Mouse (Mus musculus): ENCODE results near the gene Tnk2. TPM values are rescaled to one million over a fixed set of nuclear protein-coding genes. Genes with fewer than 3 reads are reported as not detected.
A peak's percentile ranks its signal among the peaks of the same experiment; 100 is the strongest.

The Tnk2 gene
- total and polyA plus RNA-seq, 3 experiments: 14.7 to 62.2 (median 31.9) TPM

DNA sequence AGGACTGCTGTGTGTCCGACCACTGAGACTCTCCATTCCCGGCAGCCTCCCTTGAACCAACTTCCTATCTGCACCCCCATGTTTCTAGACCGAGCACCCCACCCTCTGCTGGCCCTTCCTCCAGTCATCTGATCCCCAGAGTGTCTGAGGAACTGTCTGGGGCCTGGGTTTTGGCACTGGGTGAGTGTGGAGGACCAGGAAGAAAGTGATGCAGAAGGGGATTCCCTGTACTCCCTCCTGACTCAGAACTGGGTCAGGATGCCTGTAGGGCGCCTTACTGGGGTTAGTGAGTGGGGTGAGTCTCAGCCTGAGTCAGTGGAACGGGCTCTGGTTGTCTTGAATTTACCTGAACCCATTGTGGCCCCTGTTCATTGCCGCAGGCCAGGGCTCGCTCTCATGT is 28.6 kb downstream of the Tnk2 start:
- peak; percentile 70 for DNase-seq (ENCODE audit: extremely low read depth)
- Histone ChIP-seq H3K36me3 (replicated peaks in 1 of 2; ENCODE audit: control insufficient read depth in 1 of 2, insufficient read depth in 1 of 2, low read length in 1 of 2) (peaks cover 23 to 62% of the 10 kb centered on the region in 2 experiments), H3K4me2 (ENCODE audit: insufficient read depth, low read depth, poor library complexity, severe bottlenecking) (peak overlapping the region; percentile 62), H3K27me3 (replicated peaks) (no peaks in the 10 kb centered on the region), H3K9ac (ENCODE audit: insufficient read depth, low read depth) (peak overlapping the region; percentile 70), H3K79me2 (replicated peaks; ENCODE audit: control insufficient read depth, extremely low read depth, insufficient read depth, poor library complexity, severe bottlenecking) (0 out of 2 replicates have a peak, but pooled peaks cover 3% of the 10 kb centered on the region), H3K27ac (ENCODE audit: insufficient read depth, low read depth) (peak overlapping the region; percentile 78), H3K4me1 (ENCODE audit: control insufficient read depth in 1 of 2, insufficient read depth in 2 of 2) (peaks cover 38 to 72% of the 10 kb centered on the region in 2 experiments), H3K9me3 (replicated peaks; ENCODE audit: low read length) (no peaks in the 10 kb centered on the region), H3K4me3 (replicated peaks in 1 of 3; ENCODE audit: low read depth in 2 of 3, low read length in 2 of 3, poor library complexity in 1 of 3) (peak overlapping the region; percentile 58 to 63 (median 63))
- TF ChIP-seq BHLHE40 (IDR thresholded peaks at IDR 0.05; ENCODE audit: low read depth, low read length) (peak; percentile 53), MAZ (IDR thresholded peaks at IDR 0.05; ENCODE audit: low read depth, low read length) (peak; percentile 85), JUN (IDR thresholded peaks at IDR 0.05; ENCODE audit: insufficient read depth, low read depth, low read length) (no peak), CHD2 (IDR thresholded peaks at IDR 0.05; ENCODE audit: low read length) (peak; percentile 61; the same call in 1 of the 2 replicates), PAX5 (IDR thresholded peaks at IDR 0.05; ENCODE audit: low read length) (no peak), POLR2A (IDR thresholded peaks at IDR 0.05; ENCODE audit: low read depth, low read length) (no peak), IRF4 (IDR thresholded peaks at IDR 0.05; ENCODE audit: low read depth, low read length) (peak; percentile 84), E2F4 (IDR thresholded peaks at IDR 0.05; ENCODE audit: insufficient replicate concordance, low read depth, low read length) (no peak), EP300 (IDR thresholded peaks at IDR 0.05; ENCODE audit: low read length) (no peak; the same call in 1 of the 2 replicates), TCF12 (IDR thresholded peaks at IDR 0.05; ENCODE audit: low read depth, low read length) (peak; percentile 54; the same call in 1 of the 2 replicates), MXI1 (IDR thresholded peaks at IDR 0.05; ENCODE audit: low read depth, low read length) (peak; percentile 74), RAD21 (IDR thresholded peaks at IDR 0.05; ENCODE audit: low read depth, low read length) (no peak), NELFE (IDR thresholded peaks at IDR 0.05; ENCODE audit: low read depth, low read length) (peak; percentile 25; the same call in 1 of the 2 replicates), MAFK (IDR thresholded peaks at IDR 0.05; ENCODE audit: insufficient replicate concordance, low read length) (peak; percentile 26; the same call in 1 of the 2 replicates), UBTF (IDR thresholded peaks at IDR 0.05; ENCODE audit: low read depth, low read length) (no peak; the same call in 1 of the 2 replicates), SMC3 (IDR thresholded peaks at IDR 0.05; ENCODE audit: low read depth, low read length) (no peak), GABPA (IDR thresholded peaks at IDR 0.05; ENCODE audit: insufficient replicate concordance, low read depth, low read length) (no peak), USF2 (conservative IDR thresholded peaks at IDR 0.05; ENCODE audit: low read depth, low read length) (no peak), ZC3H11A (IDR thresholded peaks at IDR 0.05; ENCODE audit: low read depth, low read length) (no peak), MAX (IDR thresholded peaks at IDR 0.05; ENCODE audit: low read length) (peak; percentile 33; the same call in 1 of the 2 replicates), RCOR1 (conservative IDR thresholded peaks at IDR 0.05; ENCODE audit: low read depth, low read length) (peak; percentile 57; the same call in 1 of the 2 replicates), USF1 (IDR thresholded peaks at IDR 0.05; ENCODE audit: low read depth, low read length) (no peak), CHD1 (IDR thresholded peaks at IDR 0.05; ENCODE audit: low read depth, low read length) (no peak), ETS1 (conservative IDR thresholded peaks at IDR 0.05; ENCODE audit: low read depth, low read length) (peak; percentile 73), JUND (conservative IDR thresholded peaks at IDR 0.05; ENCODE audit: low read depth, low read length) (no peak), KAT2A (IDR thresholded peaks at IDR 0.05; ENCODE audit: insufficient replicate concordance, low read length) (no peak), SIN3A (IDR thresholded peaks at IDR 0.05; ENCODE audit: low read length) (no peak; the same call in 1 of the 2 replicates), NRF1 (IDR thresholded peaks at IDR 0.05; ENCODE audit: low read depth, low read length) (0 out of 2 replicates have a peak, but pooled peaks have one; percentile 39), MEF2A (IDR thresholded peaks at IDR 0.05; ENCODE audit: borderline replicate concordance, low read depth, low read length) (0 out of 2 replicates have a peak, but pooled peaks have one; percentile 50), POLR2AphosphoS2 (IDR thresholded peaks at IDR 0.05; ENCODE audit: low read depth, low read length) (no peak), ELF1 (IDR thresholded peaks at IDR 0.05; ENCODE audit: low read depth, low read length) (peak; percentile 75), ZKSCAN1 (IDR thresholded peaks at IDR 0.05; ENCODE audit: borderline replicate concordance, low read depth, low read length) (no peak), HCFC1 (IDR thresholded peaks at IDR 0.05; ENCODE audit: low read depth, low read length) (no peak), ZNF384 (IDR thresholded peaks at IDR 0.05; ENCODE audit: low read depth, low read length) (no peak), ZMIZ1 (IDR thresholded peaks at IDR 0.05; ENCODE audit: low read depth, low read length) (no peak), CTCF (conservative IDR thresholded peaks at IDR 0.05 in 1 of 2, IDR thresholded peaks at IDR 0.05 in 1 of 2; ENCODE audit: low read depth in 2 of 2, low read length in 2 of 2) (no peak), MYC (IDR thresholded peaks at IDR 0.05; ENCODE audit: low read depth, low read length) (no peak), TBP (conservative IDR thresholded peaks at IDR 0.05; ENCODE audit: low read depth, low read length) (no peak)
- dilution Hi-C loops (cut with MboI; ENCODE audit: extremely low pct_ligation_motif_present, extremely low pct_unique_long_range_greater_than_20kb, low sequenced_read_pairs): no loop called here
- in situ Hi-C loops (cut with MboI; ENCODE audit: low pct_ligation_motif_present, low pct_unique_long_range_greater_than_20kb, low sequenced_read_pairs): loop anchor here (5.0 kb wide), 2 partner anchors 40 to 170 kb away; no protein-coding TSS in a partner anchor
